Mouse (Mus musculus): ENCODE measurements at regions not wholly inside any gene's neighbourhood (a gene's known extent, or its start where the extent isn't known, plus 50 kb on each side); places are given as distances from the start of the nearest gene placed in this dataset.
A peak's percentile ranks its signal among the peaks of the same experiment; 100 is the strongest.

DNA sequence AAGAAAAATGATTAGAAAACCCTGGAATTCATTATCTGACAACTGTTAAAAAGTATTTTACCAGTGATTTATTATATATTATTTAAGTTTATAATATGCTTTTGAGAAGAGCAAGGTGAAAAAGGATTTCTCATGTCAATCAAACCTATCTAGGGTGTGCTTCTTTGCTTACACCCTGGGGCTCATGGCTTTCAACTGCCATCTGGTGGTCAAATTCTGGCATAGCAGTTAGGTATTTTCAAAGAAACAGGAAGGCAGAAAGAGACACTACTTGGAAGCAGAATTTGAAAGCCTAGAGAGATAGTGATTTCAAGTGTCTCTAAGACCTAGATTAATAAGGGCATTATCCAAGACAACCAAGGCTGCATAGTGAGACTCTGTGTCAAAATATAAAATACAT lies 167.8 kb upstream of the Amot start:
- peak; percentile 6 for DNase-seq (ENCODE audit: low read depth, low spot score)

DNA sequence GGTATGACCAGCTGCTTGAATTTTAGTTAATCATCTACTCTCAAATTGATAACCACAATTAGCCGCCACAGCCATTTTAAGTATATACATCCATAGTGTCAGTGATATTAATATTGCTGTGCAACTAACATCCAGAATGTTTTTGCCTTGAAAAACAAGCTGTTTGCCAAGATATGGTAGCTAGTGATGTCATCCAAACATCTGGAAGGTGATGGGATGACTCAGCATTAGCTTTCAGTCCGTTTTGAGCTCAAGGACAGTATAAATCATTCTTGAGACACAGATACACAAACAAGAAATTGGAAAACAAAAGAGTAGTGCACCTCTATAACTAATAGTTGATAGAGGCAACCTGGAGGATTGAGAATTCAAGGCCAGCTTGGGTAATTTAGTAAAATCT lies 146.7 kb upstream of the Amot start:
- DNase-seq (ENCODE audit: low read depth, low spot score) = no peak
- 64% methylated on average over 2 of the region's 2 CpGs for WGBS

- 42% methylated on average over 3 of the region's 3 CpGs for WGBS
- no peak for DNase-seq (ENCODE audit: low read depth, low spot score)
These were observed 114.7 kb upstream of the Amot start for GRCm38 (mm10) chrX:145619649-145620048.

GRCm38 (mm10) chrX:145602085-145602484 lies 97.1 kb upstream of the Amot start:
- 92% methylated on average over 10 of the region's 10 CpGs for WGBS
- no peak for DNase-seq (ENCODE audit: low read depth, low spot score)

DNA sequence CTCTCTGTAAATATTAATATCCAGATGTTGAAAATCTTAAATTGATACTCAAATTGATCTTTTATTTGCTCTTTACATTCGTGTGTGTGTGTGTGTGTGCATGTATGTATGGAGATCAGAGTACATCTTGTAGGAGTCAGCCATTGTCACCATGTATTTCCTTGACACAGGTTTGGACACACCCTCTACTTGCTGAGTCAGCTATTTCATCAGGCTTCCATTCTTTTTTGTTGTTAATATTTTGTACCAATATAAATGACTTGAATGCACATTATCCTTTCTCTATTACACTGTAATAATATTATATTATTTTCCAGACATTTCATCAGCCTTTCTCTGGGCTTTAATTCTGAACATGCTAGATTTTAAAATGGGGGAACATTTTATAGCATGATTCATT lies 85.8 kb upstream of the Amot start:
- 42% methylated on average over 1 of the region's 1 CpGs for WGBS

GRCm38 (mm10) chrX:145567528-145567927 lies 62.5 kb upstream of the Amot start:
- WGBS = 60% methylated on average over 3 of the region's 3 CpGs
- no peak for DNase-seq (ENCODE audit: low read depth, low spot score)

More for the DNA sequence above, 85.8 kb upstream of the Amot start:
- DNase-seq (ENCODE audit: low read depth, low spot score) = no peak

GRCm38 (mm10) chrX:145567073-145567472 lies 62.1 kb upstream of the Amot start:
- DNase-seq (ENCODE audit: low read depth, low spot score) = no peak

GRCm38 (mm10) chrX:145558881-145559280 lies 53.9 kb upstream of the Amot start:
- 85% methylated on average over 1 of the region's 1 CpGs for WGBS
- no peak for DNase-seq (ENCODE audit: low read depth, low spot score)

More at GRCm38 (mm10) chrX:145567073-145567472, 62.1 kb upstream of the Amot start:
- 54% methylated on average over 2 of the region's 2 CpGs for WGBS
